Mouse (Mus musculus): ENCODE data around the gene Col16a1. TPM values are rescaled to one million over a fixed set of nuclear protein-coding genes. Genes with fewer than 3 reads are reported as not detected.
A peak's percentile ranks its signal among the peaks of the same experiment; 100 is the strongest.

Gene Col16a1
- total RNA-seq, 2 experiments from 2014 or later = 17.9 to 26.0 TPM

- DNase-seq (ENCODE audit: low spot score in 2 of 2) = peak; percentile 78 to 84
Observed at GRCm38 (mm10) chr4:130081345-130082190, 33.9 kb downstream of the Col16a1 start.

GRCm38 (mm10) chr4:130082211-130082610 is 34.6 kb downstream of the Col16a1 start:
- no peak for DNase-seq (ENCODE audit: low spot score in 2 of 2)

GRCm38 (mm10) chr4:130084331-130084945 is 36.8 kb downstream of the Col16a1 start:
- DNase-seq (ENCODE audit: low spot score in 2 of 2) = no peak

GRCm38 (mm10) chr4:130085246-130085820 is 37.7 kb downstream of the Col16a1 start:
- DNase-seq (ENCODE audit: low spot score in 2 of 2) = no peak

- peak; percentile 97 to 98 for DNase-seq (ENCODE audit: low spot score in 2 of 2)
Observed at GRCm38 (mm10) chr4:130087293-130087692, 39.7 kb downstream of the Col16a1 start.

GRCm38 (mm10) chr4:130095137-130095536 is 47.5 kb downstream of the Col16a1 start:
- no peak for DNase-seq (ENCODE audit: low spot score in 2 of 2)

GRCm38 (mm10) chr4:130101183-130101582 is 53.5 kb downstream of the Col16a1 start:
- no peak for DNase-seq (ENCODE audit: low spot score in 2 of 2)

GRCm38 (mm10) chr4:130102111-130102651 is 54.5 kb downstream of the Col16a1 start, which contains the start of gene Pef1:
Gene Pef1, plus strand, starts transcription at chr4:130102558.
- no peak for DNase-seq (ENCODE audit: low spot score in 2 of 2)

GRCm38 (mm10) chr4:130103632-130104031 is 56.0 kb downstream of the Col16a1 start:
- DNase-seq (ENCODE audit: low spot score in 2 of 2) = no peak

- no peak for DNase-seq (ENCODE audit: low spot score in 2 of 2)
Observed at GRCm38 (mm10) chr4:130104584-130104983, 56.9 kb downstream of the Col16a1 start.

GRCm38 (mm10) chr4:130107065-130107443 is 59.4 kb downstream of the Col16a1 start:
- DNase-seq (ENCODE audit: low spot score in 2 of 2) = no peak

- DNase-seq (ENCODE audit: low spot score in 2 of 2) = peak; percentile 100
Observed at GRCm38 (mm10) chr4:130107444-130108131, 59.9 kb downstream of the Col16a1 start.

- DNase-seq (ENCODE audit: low spot score in 2 of 2) = no peak
Observed at GRCm38 (mm10) chr4:130108929-130109328, 61.3 kb downstream of the Col16a1 start.

- DNase-seq (ENCODE audit: low spot score in 2 of 2) = no peak
Observed at GRCm38 (mm10) chr4:130109666-130110065, 62.0 kb downstream of the Col16a1 start.

- no peak for DNase-seq (ENCODE audit: low spot score in 2 of 2)
Observed at GRCm38 (mm10) chr4:130110091-130110490, 62.5 kb downstream of the Col16a1 start.

GRCm38 (mm10) chr4:130112299-130112698 is 64.7 kb downstream of the Col16a1 start:
- DNase-seq (ENCODE audit: low spot score in 2 of 2) = no peak

- DNase-seq (ENCODE audit: low spot score in 2 of 2) = no peak
Observed at GRCm38 (mm10) chr4:130112732-130113131, 65.1 kb downstream of the Col16a1 start.

GRCm38 (mm10) chr4:130120752-130121151 is 73.1 kb downstream of the Col16a1 start:
- no peak for DNase-seq (ENCODE audit: low spot score in 2 of 2)

- no peak for DNase-seq (ENCODE audit: low spot score in 2 of 2)
Observed at GRCm38 (mm10) chr4:130121560-130121959, 73.9 kb downstream of the Col16a1 start.

GRCm38 (mm10) chr4:130123020-130123419 is 75.4 kb downstream of the Col16a1 start:
- DNase-seq (ENCODE audit: low spot score in 2 of 2) = no peak

- no peak for DNase-seq (ENCODE audit: low spot score in 2 of 2)
Observed at GRCm38 (mm10) chr4:130124110-130124509, 76.5 kb downstream of the Col16a1 start.
